Mouse (Mus musculus) ZHBTc4 (cell line): ENCODE data around the gene Nup188.
A peak's percentile ranks its signal among the peaks of the same experiment; 100 is the strongest.

Source experiments
- DNase-seq: peaks from one replicate; pipeline ENCODE4 v3.0.0-alpha.2; 2011; ENCODE audit warnings: low read depth, low spot score

Gene Nup188

GRCm38 (mm10) chr2:30349196-30349595, 63.0 kb downstream of the Nup188 start:
- no peak for DNase-seq

GRCm38 (mm10) chr2:30351149-30351548, 65.0 kb downstream of the Nup188 start:
- peak; percentile 76 for DNase-seq

- no peak for DNase-seq
Measured at GRCm38 (mm10) chr2:30355861-30356260, 69.7 kb downstream of the Nup188 start.

DNA sequence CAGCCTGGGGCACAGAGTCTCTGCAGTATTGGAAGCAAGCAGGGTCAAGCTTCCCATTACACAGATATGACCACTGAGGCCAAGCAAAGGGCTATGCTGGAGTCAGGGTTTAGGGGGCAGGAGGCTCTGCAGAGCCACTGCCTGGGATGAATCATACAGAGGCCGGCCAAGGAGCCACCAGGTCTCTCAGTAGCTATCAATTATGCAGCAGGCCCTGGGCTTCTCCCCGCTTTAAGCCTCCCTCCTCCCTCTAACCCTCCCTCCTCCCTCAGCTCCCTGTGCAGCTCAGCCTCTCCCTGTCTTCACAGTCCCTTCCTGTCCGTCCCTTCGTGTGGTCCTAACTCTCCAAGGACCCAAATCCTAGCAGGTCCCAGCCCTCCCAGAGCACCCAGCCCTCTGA, 70.1 kb downstream of the Nup188 start:
- DNase-seq = no peak

DNA sequence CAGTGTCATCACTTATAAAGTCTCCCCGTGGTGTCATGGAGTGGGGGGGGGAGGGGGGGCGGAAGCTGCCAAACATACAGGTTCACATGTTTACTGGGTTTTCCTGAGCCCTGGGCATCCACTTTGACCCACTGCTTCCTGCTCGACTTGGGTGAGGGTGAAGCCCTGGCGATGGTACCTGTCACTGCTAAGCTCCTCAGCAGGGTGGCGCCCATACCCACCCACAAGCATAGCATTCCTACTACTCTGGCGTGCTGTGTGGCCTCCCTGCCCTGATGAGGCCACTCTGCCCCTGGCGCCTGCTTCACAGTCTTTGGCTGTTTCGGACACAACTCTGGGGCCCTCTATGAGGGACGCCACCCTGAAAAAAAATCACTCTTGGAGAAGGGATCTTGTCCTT, 70.7 kb downstream of the Nup188 start:
- no peak for DNase-seq

DNA sequence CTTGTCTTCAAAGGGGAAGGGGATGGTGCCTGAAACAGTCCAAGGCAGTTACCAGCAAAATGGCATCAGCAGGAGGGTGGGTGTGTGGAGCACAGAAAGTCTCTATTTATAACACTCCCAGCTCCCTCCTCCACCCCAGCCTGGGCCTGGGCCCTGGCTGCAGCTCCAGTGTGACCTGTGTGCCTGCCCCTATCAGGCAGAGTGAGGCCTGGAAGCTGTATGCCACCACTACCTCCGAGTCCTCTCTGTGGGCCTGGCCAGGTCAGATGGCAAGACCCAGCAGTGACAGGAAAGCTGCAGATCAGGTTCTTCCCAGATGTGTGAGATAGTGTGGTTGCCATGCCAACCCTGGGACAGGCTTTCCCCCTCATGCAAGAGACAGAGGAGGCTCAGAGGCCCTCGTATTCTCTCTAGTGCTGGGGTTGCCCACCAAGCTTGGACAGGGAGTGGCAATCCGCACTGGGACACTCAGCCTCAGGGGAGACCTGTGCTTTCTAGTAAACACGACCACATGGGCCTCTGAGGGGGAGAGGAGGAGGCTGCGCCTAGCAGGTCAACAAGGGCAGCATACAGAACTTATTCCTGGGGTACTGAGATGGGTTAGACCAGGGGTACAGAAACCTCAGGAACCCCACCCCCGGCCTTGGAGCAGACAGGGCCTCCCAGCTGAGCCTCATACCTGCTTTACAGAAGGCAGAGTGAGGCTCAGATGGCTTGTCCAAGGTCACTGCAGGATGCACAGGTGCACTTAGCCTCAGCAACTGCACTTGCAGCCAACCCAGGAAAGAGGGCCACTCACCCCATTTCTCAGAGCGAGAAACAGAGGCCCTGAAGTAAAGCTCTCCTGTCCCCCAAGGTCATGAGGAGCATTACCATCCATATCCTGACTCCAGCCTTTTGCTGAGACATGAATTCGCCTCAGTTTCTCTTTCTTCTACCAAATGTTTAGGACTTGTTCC, 71.6 kb downstream of the Nup188 start:
- no peak for DNase-seq

- DNase-seq = peak; percentile 85
Measured at GRCm38 (mm10) chr2:30358533-30359531, 72.6 kb downstream of the Nup188 start, which contains the start of gene Sh3glb2. Sh3glb2 (minus strand) TSS chr2:30359337.

- no peak for DNase-seq
Measured at GRCm38 (mm10) chr2:30360626-30361025, 74.4 kb downstream of the Nup188 start.

DNA sequence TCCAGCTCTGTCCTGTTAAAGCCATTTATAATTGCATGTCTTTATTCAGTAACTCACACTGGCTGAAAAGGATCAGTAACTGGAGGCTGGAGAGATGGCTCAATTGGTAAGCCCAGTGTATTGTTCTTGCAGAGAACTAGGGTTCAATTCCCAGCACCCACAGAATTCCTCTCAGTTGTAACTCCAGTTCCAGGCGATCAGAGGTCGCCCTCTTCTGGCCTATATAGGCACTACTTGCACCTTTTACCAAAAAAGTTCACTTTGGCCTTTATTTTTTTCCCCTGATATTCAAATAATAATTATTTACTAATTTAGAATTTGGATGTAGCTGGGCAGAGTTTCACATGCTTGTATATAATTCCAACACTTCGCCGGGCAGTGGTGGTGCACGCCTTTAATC, 76.7 kb downstream of the Nup188 start:
- DNase-seq = peak; percentile 45

DNA sequence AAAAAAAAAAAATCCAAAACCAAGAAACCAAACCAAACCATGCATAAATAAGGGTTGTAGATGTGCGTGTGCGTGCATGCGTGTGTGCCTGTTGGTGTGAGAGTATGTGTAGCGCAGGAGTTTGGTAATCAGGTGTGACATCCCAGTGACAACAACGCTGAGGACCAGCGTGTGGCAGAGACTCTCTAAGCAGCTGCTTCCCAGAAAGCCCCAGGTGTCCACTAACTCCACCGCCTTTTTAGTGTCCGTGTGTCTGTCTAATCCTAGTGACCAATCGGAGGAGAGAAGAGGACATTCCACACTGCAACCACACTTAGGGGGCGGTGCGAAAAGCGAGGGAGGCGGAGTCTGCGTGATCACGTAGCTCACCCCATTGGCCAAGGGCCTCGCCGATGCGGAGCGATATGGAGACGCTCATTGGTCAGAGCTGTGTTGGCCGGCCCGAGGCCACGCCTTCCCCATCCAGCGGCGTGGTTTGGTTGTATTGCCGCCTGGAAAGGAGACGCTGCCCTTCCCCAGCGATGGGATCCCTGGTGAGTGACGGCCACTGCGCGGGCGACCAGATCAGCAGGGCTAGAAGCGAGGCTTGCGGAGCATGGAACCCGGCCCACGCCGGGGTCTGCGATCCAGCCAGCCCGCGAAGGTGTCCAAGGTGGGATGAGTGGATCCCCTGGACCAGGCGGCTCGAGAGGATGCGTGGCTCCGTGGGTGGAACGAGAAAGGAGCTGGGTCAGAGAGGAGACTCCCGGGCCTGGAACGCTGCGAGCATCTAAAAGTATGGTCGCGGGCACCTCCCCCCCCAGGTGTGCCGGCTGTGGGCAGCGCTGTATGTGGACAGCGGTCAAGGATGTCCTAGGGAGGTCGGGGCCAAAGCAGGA, 77.8 kb downstream of the Nup188 start, which contains the start of gene Miga2:
TSS of gene Miga2 (plus strand) at position 461 of the 878 bp plus-strand sequence.
- peak; percentile 100 for DNase-seq

DNA sequence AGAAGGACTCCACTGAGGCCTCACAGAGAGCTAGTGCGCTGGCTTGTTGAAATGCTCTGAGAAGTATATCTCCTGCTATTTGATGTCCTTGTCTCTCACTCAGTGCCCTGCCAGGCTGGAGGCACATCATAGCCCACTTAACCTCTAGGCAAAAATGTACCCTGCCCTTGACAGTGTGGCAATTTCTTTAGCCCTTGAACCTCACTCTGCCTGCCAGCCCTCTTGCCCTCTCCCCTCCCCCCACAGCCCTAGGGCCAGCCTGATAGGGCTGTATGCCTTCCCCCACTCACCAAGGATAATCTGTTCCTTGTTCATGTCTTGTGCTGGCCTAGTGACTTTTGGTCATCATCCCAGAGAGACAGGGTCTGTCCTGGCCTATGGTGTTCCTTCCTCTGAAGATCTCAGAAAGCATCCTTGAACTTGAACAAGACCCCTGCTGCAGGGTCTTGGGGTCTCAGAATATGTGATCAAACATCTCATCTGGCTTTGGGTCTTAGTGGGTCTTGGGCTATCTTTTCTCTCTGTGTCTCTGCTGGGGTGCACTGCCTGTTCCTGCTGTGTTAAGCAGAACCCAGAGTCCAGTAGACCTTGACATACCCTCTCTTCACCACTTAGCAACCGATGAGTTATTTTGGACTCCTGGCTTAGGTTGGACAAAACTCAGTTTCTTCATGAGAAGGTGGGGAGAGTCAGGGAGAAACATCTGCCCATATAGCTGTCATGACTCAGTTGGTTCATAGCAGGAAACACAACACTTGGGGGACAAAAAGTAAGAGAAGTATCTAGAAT, 79.3 kb downstream of the Nup188 start:
- DNase-seq = no peak

- no peak for DNase-seq
Measured at GRCm38 (mm10) chr2:30366203-30366602, 80.0 kb downstream of the Nup188 start.

GRCm38 (mm10) chr2:30371544-30371943, 85.3 kb downstream of the Nup188 start:
- DNase-seq = no peak

- no peak for DNase-seq
Measured at GRCm38 (mm10) chr2:30372726-30373125, 86.5 kb downstream of the Nup188 start.

GRCm38 (mm10) chr2:30375893-30376292, 89.7 kb downstream of the Nup188 start:
- DNase-seq = no peak

DNA sequence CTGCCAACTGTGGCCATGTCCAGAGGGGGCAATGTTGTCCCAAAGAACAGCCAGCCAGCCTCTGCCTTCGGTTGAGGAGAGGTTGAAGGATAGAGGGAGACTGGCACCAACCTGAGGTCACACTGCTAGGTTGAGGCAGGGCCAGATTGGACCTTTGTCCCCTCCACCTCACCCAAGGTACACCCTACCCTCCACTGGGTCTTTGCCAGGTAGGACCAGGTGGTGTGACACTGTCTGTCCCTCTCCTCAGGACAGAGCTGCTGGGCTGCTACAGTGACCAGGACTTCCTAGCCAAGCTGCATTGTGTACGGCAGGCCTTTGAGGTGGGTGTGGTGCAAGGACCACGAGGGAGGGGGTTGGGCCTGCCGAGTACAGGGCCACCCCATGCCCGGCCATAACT, 91.5 kb downstream of the Nup188 start:
- DNase-seq = no peak

GRCm38 (mm10) chr2:30379307-30379706, 93.1 kb downstream of the Nup188 start:
- DNase-seq = no peak

DNA sequence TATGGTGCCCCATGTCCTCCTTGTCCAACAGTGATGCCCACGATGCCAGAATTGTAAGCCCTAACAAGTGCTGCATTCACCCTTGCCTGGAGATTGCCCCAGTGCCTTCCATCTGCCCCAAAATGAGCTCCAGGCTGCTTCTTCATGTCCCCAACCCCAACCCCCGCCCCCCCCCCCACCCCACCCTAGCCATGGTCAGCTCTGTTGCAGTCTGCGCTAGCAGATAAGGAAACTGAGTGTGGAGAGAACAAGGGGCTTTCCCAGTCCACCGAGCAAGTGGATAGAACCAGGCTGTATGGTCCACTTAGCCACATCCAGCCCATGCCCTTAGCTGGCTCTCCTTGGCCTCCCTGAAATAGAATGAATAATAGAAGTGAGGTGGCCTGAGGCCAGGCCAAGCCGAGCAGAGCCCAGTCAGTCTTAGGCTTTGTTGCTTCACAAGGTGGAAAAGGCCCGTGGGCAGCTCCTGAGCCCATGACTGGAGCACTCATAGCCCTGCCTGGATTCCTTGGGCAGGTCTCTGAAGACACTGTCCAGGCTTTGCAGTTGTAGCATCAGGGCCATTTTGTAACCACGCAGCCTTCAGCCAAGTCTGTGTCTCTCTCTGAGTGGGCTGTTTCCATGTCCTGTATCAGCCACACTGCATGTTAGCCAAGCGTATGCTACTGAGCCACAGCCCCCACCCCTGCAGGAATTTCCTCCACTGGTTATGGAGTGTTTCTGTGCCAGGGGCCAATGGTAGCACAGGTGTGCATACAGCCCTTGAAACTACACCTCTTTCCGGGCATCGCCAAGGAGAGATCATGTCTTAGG, 94.6 kb downstream of the Nup188 start:
- DNase-seq = no peak

GRCm38 (mm10) chr2:30381377-30381725, 95.2 kb downstream of the Nup188 start:
- DNase-seq = no peak
